Mouse (Mus musculus) megakaryocyte, embryonic 14.5 days (primary cell): ENCODE data around the gene Ggcx.

Source experiments
- FLI1 ChIP-seq: IDR thresholded peaks from 2 replicates; pipeline ENCODE4 v1.6.1; 2012; ENCODE audit warnings: low read length, inconsistent platforms, mixed read lengths
- GATA1 ChIP-seq: IDR thresholded peaks from 3 replicates; pipeline ENCODE4 v1.6.1; 2012; ENCODE audit warnings: mixed read lengths, low read length, inconsistent platforms, borderline replicate concordance

DNA sequence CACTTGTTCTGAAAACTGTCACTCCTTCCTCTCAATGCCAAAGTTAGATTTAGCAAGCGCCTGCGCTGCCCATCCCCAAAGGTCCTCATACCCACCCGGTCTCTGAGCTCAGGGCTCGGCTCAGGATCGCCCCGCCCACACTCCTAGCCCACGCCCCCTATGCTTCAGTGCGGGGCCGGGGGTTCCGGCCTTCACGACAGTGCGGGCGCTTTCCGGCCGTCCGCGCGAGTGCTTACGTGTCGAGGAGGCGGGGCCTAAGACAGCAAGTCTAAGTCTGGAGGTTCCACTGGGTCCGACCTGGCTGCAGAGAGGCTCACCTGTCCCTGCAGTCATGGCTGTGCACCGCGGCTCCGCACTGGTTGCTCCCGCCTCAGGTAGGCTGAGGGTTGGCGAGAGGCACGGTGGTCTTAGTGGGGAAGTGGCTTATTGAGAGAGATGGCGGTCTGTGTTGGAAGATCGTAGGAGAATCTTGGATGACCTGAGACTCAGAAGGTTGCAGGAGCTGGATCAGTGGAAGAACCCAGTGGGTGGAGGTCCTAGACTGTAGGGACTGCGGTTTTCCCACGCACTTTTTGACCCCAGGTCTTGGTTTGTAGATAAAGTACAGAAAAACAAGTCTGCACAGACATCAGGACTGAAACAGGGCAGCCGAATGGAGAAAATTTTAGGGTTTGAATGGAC is at the start of gene Ggcx:
- TF ChIP-seq GATA1 (no peak), FLI1 (no peak)
